Mouse (Mus musculus) urinary bladder, adult 2 months (tissue): ENCODE measurements around the gene Fggy. TPM values are rescaled to one million over a fixed set of nuclear protein-coding genes. Genes with fewer than 3 reads are reported as not detected.

Experiments used
- DNase-seq: peaks from one replicate; pipeline ENCODE4 v3.0.0; 2022; ENCODE audit warnings: low spot score
- polyA plus RNA-seq: library from polyadenylated mRNA; depleted of rRNA; stranded (reverse); fragments of >200 nt; gene quantifications from 2 replicates; pipeline ENCODE4 v1.2.3, GENCODE M21; 2012

Gene Fggy
- polyA plus RNA-seq, 1 experiment = 9.1 TPM

GRCm38 (mm10) chr4:95900815-95901214 is 343.5 kb downstream of the Fggy start:
- no peak for DNase-seq

GRCm38 (mm10) chr4:95906141-95906540 is 348.8 kb downstream of the Fggy start:
- no peak for DNase-seq

GRCm38 (mm10) chr4:95909689-95910654 is 352.7 kb downstream of the Fggy start:
- no peak for DNase-seq

GRCm38 (mm10) chr4:95913026-95913425 is 355.7 kb downstream of the Fggy start:
- no peak for DNase-seq

GRCm38 (mm10) chr4:95915628-95916579 is 358.6 kb downstream of the Fggy start:
- no peak for DNase-seq

GRCm38 (mm10) chr4:95917703-95918102 is 360.4 kb downstream of the Fggy start:
- DNase-seq = no peak

- DNase-seq = no peak
These were observed 363.1 kb downstream of the Fggy start for GRCm38 (mm10) chr4:95920448-95920847.

GRCm38 (mm10) chr4:95924210-95925184 is 367.2 kb downstream of the Fggy start:
- peak; percentile 49 for DNase-seq

GRCm38 (mm10) chr4:95928846-95929245 is 371.5 kb downstream of the Fggy start:
- no peak for DNase-seq

- no peak for DNase-seq
These were observed 372.6 kb downstream of the Fggy start for GRCm38 (mm10) chr4:95929936-95930335.

GRCm38 (mm10) chr4:95931331-95931730 is 374.0 kb downstream of the Fggy start:
- DNase-seq = no peak

- DNase-seq = no peak
These were observed 376.6 kb downstream of the Fggy start for GRCm38 (mm10) chr4:95933801-95934356.

GRCm38 (mm10) chr4:95934384-95935035 is 377.2 kb downstream of the Fggy start:
- no peak for DNase-seq

GRCm38 (mm10) chr4:95938701-95939100 is 381.4 kb downstream of the Fggy start:
- no peak for DNase-seq

- DNase-seq = no peak
These were observed 390.6 kb downstream of the Fggy start for GRCm38 (mm10) chr4:95947896-95948295.

GRCm38 (mm10) chr4:95953328-95953727 is 396.0 kb downstream of the Fggy start:
- DNase-seq = no peak

- DNase-seq = peak; percentile 81
These were observed 409.8 kb downstream of the Fggy start, which contains the start of gene Hook1 for GRCm38 (mm10) chr4:95966928-95967724. Hook1 (plus strand) TSS chr4:95967240.
